Mouse (Mus musculus): ENCODE results near the gene Srgap3.

The Srgap3 gene

GRCm38 (mm10) chr6:112857057-112857456 is 90.0 kb downstream of the Srgap3 start:
- CTCF ChIA-PET = no interaction called here

DNA sequence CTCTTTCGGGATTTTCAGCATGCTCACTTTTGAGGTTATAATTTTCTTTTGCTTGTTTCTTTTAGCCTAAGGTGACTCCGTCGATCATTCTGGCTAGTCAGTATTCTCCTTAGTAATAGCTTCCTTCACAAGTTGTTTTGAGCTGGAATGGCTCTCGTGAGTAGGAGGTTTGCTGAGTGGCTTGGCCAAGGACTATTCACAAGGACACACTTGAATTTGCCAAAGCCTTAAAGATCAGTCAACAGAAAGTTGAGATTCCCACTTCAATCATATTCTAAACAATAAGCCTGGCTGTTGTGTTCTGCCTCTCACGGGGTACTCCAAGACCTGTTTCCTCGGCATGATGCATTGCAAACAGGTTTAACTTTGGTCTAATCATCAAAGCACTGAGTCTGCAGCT is 91.9 kb downstream of the Srgap3 start:
- CTCF ChIA-PET = no interaction called here

GRCm38 (mm10) chr6:112852261-112853235 is 94.5 kb downstream of the Srgap3 start:
- CTCF ChIA-PET = no interaction called here

GRCm38 (mm10) chr6:112850745-112851144 is 96.3 kb downstream of the Srgap3 start:
- CTCF ChIA-PET = no interaction called here

- CTCF ChIA-PET = no interaction called here
These were observed 98.4 kb downstream of the Srgap3 start for GRCm38 (mm10) chr6:112848629-112849180.

DNA sequence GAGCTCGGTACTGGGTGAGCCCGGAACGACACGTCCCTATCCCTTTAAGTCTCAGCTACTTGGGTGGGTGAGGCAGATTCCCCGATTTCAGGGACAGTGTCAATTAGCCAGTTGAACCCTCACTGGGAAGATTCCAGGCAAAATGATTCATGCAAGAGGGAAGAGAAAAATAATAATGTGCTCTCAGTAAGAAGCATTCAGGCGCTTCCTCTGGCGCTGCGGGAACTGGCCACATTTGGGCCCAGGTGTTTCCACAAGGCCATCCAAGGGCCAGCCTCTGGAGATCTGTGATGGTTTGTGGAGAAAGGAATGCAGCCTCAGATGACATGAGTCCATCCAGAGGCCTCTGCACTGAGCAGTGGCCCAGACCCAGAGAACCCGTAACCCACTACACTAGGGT is 100.2 kb downstream of the Srgap3 start:
- CTCF ChIA-PET = no interaction called here

DNA sequence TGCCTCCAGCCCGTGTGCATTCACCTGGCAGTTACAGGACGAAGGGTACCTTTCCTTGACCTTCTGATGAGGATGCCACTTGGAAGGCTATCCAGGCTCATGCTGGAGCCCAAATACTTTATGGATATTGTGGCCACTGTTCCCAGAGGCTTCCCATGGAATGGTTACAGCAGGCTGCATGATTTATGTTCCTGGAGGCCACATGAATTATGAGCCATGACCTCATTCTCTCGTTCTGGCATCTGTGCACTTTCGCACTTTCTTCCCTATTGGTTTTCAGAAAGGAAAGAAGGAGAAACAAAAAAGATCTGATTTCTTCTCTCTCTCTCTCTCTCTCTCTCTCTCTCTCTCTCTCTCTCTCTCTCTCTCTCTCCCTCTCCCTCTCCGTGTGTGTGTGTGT is 104.6 kb downstream of the Srgap3 start:
- CTCF ChIA-PET = no interaction called here

GRCm38 (mm10) chr6:112840400-112840799 is 106.7 kb downstream of the Srgap3 start:
- CTCF ChIA-PET = no interaction called here

DNA sequence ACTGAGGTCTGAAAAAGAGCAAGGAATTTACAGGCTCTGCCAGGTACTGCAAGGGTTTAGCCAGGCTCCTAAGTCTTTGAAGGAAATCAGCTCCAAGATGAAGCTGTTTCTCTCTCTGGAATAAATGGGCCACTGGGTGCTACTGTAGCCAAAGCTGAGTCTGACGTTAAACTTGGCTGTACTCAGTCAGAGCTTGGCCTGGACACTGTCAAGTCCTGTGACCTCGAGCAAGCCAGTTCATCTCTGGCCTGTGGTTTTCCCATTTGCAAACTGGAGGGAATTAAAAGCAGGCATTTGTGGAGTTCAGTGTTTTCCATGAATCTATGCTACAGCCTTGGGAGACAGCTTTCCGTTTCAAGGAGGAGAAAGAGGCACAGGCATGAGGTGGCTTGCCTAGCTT is 107.7 kb downstream of the Srgap3 start:
- CTCF ChIA-PET = no interaction called here

- CTCF ChIA-PET = no interaction called here
These were observed 108.2 kb downstream of the Srgap3 start for GRCm38 (mm10) chr6:112838879-112839278.

- CTCF ChIA-PET = no interaction called here
These were observed 110.4 kb downstream of the Srgap3 start for GRCm38 (mm10) chr6:112836712-112837111.

GRCm38 (mm10) chr6:112835413-112835812 is 111.7 kb downstream of the Srgap3 start:
- CTCF ChIA-PET = no interaction called here

DNA sequence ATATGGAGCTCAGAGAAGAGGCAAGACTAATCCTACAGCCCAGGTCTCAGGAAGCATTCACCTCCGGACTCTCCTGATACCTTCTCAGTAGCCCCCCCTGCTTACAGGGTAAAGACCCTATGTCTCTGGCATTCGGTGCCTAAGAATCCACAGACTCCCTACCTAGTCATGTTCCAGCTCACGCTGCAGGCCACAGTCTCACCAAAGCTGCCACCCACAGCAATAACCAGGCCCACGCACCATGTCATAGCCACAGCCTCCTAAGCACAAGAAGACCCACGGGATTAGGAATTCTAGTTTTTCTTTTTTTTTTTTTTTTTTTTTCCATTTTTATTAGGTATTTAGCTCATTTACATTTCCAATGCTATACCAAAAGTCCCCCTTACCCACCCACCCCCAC is 112.6 kb downstream of the Srgap3 start:
- CTCF ChIA-PET = interaction anchor here (0.6 kb wide), 1 partner anchor 162 kb away, joined by 5 read pairs; no protein-coding TSS in a partner anchor

DNA sequence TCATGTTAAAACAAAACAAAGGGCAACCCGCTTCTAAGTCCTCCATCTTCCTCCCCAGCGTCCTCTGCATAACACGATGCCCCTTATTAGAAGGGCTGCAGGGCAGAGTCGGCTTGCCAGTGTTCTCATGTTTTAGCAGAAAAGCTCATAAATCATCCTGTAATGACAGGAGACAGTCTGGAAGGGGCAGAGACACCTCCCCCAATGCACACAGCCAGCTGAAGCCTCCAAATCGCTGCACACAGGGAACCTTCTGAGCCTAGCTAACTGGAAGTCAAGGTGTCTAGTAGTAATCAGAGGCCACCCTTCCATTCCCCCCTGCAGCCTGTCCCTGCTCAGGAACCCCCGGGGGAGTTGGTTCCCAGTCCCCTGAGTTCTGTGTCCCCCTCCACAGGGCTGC is 113.3 kb downstream of the Srgap3 start:
- CTCF ChIA-PET = interaction anchor here (0.5 kb wide), 1 partner anchor 1875 kb away, joined by 8 read pairs; no protein-coding TSS in a partner anchor

GRCm38 (mm10) chr6:112829196-112829595 is 117.9 kb downstream of the Srgap3 start:
- CTCF ChIA-PET = no interaction called here

DNA sequence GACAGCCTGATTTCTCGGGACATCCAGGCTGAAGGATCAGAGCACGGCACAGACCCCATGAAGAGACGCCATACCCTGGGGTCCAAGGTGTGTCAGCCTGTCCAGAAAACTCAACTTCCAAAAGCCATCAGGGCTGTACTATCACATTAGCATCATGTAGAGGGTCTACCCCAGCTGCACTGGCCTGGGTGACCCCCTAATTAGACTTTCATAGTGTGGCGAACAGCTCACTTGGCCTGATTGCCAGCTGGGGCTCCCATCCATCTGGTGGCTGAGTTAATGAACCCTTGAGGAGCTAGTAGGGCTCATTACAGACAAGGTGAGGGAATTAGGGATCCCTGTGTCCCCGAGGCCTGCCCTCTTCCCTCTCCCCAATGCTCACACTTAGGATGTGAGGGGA is 118.6 kb downstream of the Srgap3 start:
- CTCF ChIA-PET = no interaction called here

GRCm38 (mm10) chr6:112825657-112826056 is 121.4 kb downstream of the Srgap3 start:
- CTCF ChIA-PET = no interaction called here

GRCm38 (mm10) chr6:112823096-112823495 is 124.0 kb downstream of the Srgap3 start:
- CTCF ChIA-PET = no interaction called here

DNA sequence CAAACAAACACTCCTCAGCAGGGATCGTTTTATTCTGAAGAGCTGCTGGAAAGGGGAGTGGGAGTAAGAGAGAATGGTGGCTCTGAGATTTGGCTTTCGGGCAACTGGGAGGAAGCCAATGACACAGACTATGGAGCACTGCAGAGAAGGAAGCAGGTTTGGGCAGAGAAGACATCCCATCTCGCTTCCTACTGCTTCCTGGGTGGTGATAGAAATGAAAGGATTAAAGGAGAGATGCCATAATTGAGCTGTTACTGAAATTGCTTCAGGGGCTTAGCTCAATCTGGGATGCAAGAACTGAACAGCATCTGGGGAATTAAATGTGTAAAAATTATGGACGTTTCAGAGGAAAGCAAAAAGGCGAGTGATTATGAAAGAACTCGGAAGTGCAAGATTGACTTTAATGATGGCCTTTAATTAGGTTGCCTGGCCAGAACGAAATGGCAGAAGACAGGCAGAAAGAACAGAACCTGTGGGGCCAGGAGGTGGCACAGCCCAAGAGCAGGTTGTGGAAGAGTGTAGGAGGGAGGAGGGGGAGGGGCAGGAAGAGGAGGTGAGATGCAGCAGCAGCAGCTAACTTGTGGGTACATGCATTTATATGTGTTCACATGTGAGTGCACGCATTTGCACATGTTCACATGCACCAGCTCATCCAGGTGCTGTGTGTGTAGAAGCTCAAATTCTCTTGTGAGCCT is 126.6 kb downstream of the Srgap3 start:
- CTCF ChIA-PET = no interaction called here

- CTCF ChIA-PET = no interaction called here
These were observed 128.6 kb downstream of the Srgap3 start for GRCm38 (mm10) chr6:112818403-112818901.

- CTCF ChIA-PET = no interaction called here
These were observed 131.5 kb downstream of the Srgap3 start for GRCm38 (mm10) chr6:112815604-112816003.

GRCm38 (mm10) chr6:112814525-112815086 is 132.5 kb downstream of the Srgap3 start:
- CTCF ChIA-PET = no interaction called here
